Mouse (Mus musculus) MEL (cell line): Measurements from ENCODE around the gene H2-DMb1.

Source experiments
- BHLHE40 ChIP-seq: IDR thresholded peaks from 2 replicates; pipeline ENCODE4 v1.6.1; 2012; ENCODE audit warnings: low read depth, mild to moderate bottlenecking, inconsistent platforms, low read length, improper control_type of control experiment, borderline replicate concordance
- CTCF ChIP-seq, 3 experiments: IDR thresholded peaks in 2 of 3; conservative IDR thresholded peaks in 1 of 3; 2 replicates each; pipeline ENCODE4 v1.5.1; 2011 to 2012; ENCODE audit warnings: low read length in 3 of 3, low read depth in 2 of 3, mild to moderate bottlenecking in 2 of 3, improper control_type of control experiment in 1 of 3, inconsistent platforms in 1 of 3, mixed read lengths in 1 of 3, moderate library complexity in 1 of 3; ENCODE audit not compliant: control insufficient read depth in 1 of 3, insufficient read depth in 1 of 3, poor library complexity in 1 of 3, severe bottlenecking in 1 of 3
- GATA1 ChIP-seq: IDR thresholded peaks from 2 replicates; pipeline ENCODE4 v1.6.1; 2011; ENCODE audit warnings: low read depth, low read length, improper control_type of control experiment
- JUND ChIP-seq: IDR thresholded peaks from 2 replicates; pipeline ENCODE4 v1.6.1; 2011; ENCODE audit warnings: low read depth, mild to moderate bottlenecking, improper control_type of control experiment, low read length
- SIN3A ChIP-seq: IDR thresholded peaks from 2 replicates; pipeline ENCODE4 v1.6.1; 2012; ENCODE audit warnings: low read length, improper control_type of control experiment, inconsistent platforms
- TAL1 ChIP-seq: IDR thresholded peaks from 2 replicates; pipeline ENCODE4 v1.6.1; 2012; ENCODE audit warnings: mild to moderate bottlenecking, inconsistent platforms, low read length, moderate library complexity, mixed read lengths

GRCm38 (mm10) chr17:34118113-34118872 lies 34.6 kb upstream of the H2-DMb1 start:
- TF ChIP-seq JUND = no peak
- TF ChIP-seq GATA1 = no peak
- TF ChIP-seq TAL1 = no peak
- no peak for TF ChIP-seq BHLHE40
- no peak for TF ChIP-seq CTCF (IDR thresholded peaks at IDR 0.05 in 2 of 3, conservative IDR thresholded peaks at IDR 0.05 in 1 of 3; ENCODE audit: control insufficient read depth in 1 of 3, insufficient read depth in 1 of 3, low read depth in 2 of 3, low read length in 3 of 3, poor library complexity in 1 of 3, severe bottlenecking in 1 of 3)
- peak; percentile 64; the same call in 1 of the 2 replicates for TF ChIP-seq SIN3A
